Mouse (Mus musculus) monocyte, adult 5-6 weeks (primary cell): Measurements from ENCODE around the gene Lin54. TPM values are rescaled to one million over a fixed set of nuclear protein-coding genes. Genes with fewer than 3 reads are reported as not detected.
"Not testable (repeated sequence)": the region's sequence is repeated elsewhere in the genome, so short reads cannot be mapped to it uniquely, and the experiment has no call there.

Source experiments
- ATAC-seq: fragments of 153-309, 156-312 bp; replicated peaks from 2 replicates; pipeline ENCODE4 v1.8.0; 2017; ENCODE audit warnings: mild to moderate bottlenecking; ENCODE audit not compliant: low TSS enrichment, insufficient number of reproducible peaks, severe bottlenecking, poor library complexity, low FRiP score
- total RNA-seq: library from RNA; stranded (forward); fragments of 200-1000, 200-491, 200-594 nt; gene quantifications from 3 replicates; pipeline ENCODE4 v1.2.3, GENCODE M21; 2017

Lin54 gene
- total RNA-seq, 1 experiment from 2014 or later, result 29.8 TPM

DNA sequence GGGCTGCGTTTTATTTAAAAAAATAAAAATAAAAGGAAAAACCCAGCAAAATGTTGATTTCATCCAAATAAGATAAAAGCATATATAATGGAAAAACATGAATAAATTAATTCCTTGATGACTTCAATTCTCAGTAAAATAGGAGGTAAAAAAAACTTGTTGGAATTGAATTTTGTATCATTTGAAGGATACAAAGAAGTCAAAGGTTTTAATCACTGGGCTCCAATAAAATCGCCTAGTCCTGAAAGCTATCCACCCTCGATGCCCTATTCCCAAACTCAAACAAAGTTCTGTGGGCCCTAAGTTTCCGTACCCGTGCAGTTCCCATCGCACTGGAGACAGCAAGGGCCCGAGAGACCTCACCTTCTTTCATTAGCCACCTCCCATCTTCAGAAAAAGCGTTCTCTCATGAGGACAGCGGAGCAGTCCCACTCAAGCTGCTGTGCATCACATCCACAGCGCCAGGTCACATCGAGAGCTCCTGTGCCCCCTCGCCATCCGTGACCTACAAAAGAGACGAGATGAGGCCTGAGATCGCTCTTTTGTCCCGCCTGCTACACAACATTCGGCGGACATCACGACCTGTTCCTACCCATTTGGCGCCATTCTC is 71.6 kb downstream of the Lin54 start:
- peak; percentile 24; the same call in 1 of the 2 replicates for ATAC-seq

DNA sequence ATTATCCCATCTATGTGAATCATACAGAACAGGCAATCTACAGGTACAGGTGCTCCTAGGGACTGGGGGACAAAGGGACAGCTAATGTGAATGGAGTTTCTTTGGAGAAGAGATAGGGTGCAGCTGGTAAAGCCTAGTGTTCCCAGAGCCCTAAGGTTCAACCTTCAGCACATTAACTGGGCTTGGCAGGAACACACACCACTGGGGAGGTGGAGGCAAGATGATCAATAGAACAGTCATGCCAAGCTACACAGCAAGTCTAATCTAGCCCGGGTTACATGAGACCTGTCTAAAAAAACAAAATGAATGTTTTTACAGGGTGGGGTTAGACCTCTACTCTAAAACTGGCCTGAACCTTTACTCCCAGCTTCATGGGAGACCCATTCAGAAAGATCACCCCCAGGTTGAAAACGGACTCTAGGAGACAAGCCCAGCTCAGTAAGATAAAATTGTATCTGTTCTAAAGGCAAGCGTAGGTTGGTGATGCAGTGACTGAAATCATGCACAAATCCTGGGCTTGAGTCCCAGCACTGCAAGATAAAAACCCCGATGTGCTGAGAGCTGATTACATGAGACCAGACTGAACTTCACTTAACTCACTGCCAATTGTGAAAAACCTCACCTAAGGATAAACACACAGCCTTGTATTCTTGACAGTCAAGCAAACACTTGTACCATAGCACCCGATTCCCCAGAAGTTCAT is 72.3 kb downstream of the Lin54 start:
- no peak for ATAC-seq

DNA sequence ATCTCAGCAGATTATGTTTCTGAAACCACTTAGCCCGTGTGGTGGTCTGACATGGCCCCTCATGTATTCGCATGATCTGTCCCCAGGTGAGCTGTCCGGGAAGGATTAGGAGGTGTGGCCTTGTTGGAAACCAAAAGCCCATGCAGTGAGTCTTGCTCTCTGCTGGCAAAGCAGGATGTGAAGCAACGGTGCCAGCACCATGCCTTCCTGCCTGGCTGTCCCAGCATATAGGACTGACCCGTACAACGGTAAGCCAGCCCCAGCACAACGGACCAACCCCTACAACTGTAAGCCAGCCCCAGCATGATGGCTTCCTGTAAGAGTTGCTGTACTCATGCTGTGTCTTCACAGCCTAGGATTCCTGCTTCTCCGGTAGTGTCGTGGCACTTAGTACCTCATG is 73.2 kb downstream of the Lin54 start:
- ATAC-seq, result no peak

DNA sequence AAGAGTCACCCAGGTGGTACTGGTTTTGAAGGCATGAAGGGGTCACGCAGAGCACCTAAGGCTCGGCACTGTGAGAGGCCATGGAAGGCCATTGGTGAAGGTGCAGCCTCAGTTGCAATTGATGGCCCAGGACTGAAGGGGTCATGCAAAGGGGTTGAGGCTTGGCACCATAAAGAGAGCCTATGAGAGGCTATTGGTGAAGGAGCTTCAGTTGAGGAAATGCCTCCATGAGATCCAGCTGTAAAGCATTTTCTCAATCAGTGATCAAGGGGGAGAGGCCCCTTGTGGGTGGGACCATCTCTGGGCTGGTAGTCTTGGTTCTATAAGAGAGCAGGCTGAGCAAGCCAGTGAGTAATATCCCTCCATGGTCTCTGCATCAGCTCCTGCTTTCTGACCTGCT is 74.6 kb downstream of the Lin54 start:
- ATAC-seq, result not testable (repeated sequence)

DNA sequence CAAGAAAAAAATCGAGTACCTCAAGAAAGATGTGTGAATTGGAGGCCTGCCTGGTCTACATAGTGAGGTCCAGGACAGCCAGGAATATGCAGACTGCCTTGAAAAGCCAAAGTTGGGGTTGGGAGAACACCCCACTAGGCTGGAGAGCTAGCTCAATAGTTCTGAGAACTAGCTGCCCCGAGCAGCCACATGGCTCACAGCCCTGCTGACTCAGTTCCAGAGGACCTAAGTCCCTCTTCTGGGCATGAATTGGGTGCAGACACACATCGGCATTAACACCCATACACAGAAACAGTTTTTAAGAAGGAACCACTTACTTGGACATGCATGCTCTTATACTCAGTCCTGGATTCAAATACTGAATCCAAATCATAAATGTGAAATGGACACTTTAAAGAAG is 76.2 kb downstream of the Lin54 start:
- no peak for ATAC-seq

DNA sequence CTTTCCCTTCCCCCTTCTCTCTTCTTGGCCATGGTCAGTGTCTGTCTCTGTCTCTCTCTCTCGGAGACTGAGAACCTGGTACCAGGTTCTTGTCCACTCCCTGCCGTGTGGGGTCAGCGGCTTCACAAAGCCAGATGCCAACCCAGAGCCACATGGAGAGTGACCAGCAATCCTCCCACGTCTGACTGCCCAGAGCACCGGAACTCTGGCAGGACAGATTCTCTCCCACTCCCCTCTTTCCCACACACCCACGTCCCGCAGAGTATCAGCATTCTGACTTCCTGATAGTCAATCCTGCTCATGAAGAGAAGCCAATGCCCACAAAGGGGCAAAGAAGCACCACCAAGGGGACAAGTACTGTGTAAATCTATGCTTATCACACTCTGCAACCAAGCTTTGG is 76.8 kb downstream of the Lin54 start:
- no peak for ATAC-seq

DNA sequence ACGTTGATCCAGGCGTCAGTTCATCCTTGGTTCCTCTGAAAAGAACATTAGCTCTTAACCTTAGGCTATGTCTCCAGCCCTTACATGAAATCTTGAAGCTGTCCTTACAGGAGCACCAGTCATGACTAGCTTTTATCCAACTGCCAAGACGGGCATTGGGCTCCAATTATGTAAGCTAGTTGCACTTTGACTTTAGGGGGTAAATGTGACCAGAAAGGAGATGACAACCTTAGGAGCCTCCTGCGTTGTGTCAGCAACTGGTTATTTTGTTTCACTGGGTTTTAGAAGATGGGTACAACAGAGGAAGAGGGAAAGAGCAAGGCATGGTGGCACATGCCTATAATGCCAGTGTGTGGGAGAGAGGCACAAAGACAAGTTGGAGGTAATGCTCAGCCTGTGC is 81.6 kb downstream of the Lin54 start:
- no peak for ATAC-seq

DNA sequence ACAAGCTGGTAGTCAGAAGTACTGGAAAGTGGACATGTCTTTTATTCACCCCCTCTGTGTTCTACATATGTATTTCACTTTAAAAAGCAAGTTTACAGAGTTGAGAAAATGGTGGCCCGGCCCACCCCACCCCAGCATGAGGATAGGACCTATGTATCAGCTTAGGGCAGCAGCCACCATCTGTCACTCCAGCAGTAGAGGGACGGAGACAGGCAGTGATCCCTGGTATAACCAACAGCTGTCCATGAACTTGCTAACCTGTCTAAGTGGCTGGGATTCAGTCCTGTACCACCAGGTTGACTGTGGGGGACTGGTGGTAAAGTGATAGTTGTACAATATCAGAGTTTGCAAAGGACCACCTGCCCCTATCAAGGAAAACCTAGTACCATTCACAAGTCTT is 82.4 kb downstream of the Lin54 start:
- no peak for ATAC-seq

DNA sequence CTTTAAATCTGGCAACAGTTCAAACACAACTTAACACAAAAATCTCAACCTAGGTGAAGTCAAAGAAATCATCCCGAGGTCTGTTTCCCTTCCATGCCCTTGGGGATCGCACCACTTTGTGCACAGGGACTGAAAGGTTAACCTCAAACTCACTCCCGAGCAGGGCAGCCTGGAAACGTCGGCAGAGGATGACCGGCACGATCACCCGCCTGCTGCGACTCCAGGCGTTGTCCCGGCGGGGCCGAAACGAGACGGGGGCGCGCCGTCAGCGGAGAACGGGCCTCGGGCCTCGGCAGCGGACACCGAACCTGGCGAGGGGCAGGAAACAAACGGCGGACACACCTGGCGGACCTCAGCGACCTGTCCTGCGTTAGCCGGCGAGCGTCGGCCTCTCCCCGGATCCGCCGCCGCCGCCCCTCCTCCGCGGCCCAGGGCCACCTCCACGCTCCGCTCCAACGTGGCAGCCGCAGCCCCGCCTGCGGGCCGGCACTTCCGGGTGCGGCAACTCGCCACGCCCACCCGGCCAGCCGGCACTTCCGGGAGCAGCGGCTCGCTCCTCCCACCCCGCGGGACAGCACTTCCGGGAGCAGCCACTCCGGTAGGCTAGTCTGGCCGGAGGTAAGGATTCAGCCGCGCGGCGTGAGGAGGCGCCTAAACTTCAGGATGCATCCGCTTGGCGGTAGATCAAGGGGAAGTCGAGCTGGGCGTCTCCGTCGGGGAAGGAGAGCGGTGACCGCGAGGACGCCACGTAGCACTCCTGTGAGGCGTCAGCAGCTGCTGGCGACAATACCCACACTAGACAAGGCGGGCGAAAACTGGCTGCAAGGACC is 84.5 kb downstream of the Lin54 start, which contains the start of gene Sec31a:
Gene Sec31a, minus strand, starts transcription at position 474 of the 830 bp plus-strand sequence.
- ATAC-seq, result peak; percentile 93

DNA sequence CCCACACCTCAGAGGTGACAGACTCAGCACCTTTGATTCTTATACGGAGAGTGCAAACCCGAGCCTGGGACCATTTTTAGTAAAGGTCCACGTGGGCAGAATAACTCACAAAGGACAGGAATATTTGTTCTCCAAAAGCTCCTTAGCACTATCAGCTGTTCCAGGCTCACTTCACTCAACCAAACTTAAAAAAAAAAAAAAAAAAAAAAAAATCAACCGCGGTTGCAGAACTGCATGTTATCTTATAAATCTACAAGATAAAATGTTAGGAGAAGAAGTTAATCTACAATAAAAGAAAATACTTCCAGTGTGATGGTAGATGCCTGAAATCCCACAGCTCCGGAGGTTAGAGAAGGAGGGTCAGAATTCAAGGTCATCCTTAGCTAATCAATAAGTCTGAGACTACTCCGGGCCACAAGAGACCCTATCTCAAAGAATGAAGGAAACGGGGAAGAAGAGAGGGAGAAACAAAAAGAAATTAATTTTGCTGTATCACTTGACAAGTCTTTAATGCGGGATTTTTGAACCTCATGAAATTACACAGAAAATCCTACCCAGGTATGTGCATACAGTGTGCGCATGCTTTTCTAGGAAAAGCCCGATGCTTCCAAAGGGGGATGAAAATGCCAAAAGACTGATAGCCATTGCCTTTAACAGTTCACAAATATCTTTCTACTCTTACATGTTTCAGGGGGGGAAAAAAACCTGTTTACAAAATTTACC is 85.8 kb downstream of the Lin54 start:
- ATAC-seq, result no peak

DNA sequence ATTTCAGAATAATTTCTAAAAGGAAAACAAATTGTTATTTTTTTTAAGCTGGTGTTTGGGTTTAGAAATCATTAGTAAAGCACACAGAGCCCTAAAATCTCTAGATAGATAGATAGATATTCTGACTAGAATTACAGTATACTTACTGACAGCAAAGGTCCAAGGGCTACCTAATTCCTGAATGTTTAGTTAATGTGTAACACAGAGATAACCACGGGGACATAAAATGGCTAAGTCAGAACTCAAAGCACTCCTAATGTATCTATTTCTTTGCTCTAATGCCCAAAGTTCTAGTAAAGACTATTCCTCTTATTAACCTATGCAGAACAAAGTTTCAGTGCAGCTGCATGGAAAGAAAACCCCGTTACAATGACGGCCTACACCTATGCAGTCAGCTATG is 87.6 kb downstream of the Lin54 start:
- ATAC-seq, result no peak

DNA sequence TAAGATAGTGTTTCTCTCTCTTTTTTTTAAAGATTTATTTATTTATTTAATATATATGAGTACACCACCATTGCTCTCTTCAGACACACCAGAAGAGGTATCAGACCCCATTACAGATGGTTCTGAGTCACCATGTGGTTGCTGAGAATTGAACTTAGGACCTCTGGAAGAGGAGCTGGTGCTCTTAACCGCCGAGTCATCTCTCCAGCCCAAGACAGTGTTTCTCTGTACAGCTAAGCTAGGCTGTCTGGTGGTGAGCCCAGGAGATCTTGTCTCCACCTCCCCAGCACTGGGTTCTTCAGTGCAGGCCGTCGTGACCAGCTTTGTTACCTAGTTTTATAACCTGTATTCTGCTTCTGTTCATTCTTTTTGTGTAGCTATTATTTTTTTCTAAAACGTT is 90.2 kb downstream of the Lin54 start:
- ATAC-seq, result no peak

DNA sequence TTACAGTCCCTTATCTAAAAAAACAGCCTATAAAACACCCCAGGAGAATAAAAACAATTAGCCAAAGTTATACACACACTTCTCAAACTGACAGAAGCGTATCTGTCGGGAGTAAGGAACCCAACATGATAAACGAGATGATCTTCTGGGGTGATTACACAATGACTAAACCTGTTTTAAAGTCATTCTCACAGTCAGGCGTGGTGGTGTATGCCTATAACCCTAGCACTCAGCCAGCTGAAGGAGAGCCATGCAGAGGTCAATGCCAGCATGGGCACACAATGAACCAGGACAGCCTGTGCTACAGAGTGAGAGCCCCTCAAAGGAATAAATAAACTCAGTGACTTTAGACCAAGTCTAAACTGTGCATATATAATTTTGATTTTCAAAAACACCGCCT is 92.0 kb downstream of the Lin54 start:
- no peak for ATAC-seq

DNA sequence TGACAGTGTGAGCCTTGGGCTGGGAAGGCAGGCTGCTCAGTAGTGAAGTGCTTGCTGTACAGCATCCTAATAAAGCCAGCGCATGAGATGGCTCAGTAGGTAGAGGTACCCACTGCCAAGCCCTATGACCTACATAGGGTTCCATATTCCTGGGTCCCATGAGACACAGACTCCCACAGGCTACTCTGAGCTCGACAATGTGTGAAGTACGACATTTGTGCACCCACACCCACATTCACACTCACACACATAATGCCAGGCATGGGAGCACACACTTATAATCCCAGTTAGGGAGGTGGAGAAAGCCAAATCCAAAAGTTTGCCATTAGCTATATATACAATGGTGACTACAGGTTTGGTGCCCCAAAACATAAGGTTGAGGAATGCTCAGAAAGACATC is 103.7 kb downstream of the Lin54 start:
- ATAC-seq, result no peak

DNA sequence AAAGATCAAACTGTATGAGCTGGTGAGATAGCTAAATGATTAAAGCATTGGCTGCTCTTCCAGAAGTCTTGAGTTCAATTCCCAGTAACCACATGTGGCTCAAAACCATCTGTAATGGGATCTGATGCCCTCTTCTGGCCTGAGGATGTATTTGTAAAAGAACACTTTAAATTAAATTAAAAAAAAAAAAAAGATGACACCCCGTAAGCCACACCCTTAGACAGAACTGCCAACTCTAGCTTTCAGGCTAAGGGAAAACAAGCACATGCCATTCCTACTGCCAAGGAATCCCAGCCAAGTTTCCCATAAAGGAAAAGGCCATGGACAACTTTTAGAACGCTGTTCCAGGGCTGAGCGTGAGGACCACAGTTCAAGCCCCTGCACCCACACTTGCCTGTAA is 106.8 kb downstream of the Lin54 start:
- ATAC-seq, result no peak

DNA sequence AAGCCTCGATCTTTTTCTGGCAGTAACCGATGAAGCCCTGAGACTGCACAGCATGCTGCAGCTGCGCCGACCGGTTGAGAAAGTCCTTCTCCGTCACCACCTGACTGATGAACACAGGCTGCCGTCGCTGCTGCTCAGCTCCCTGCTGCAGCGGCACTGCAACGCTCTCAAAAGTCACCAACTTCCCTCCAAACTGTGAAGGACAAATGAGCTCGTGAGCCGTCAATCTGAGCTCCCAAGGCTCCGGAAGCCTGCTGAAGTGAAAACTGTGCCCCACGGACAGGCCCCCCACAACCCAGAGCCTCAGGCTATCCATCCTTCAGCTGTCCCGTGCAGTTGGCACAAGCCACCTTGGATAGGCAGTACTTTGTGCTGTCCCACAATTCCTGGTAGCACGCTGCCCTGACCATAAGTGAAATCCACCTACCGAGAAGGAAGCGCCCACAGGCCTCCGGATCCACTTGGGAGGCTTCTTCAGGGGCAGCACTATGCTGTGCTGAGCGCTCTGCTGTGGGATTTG is 107.9 kb downstream of the Lin54 start:
- ATAC-seq, result no peak
